Mouse (Mus musculus) forebrain, postnatal 0 days (tissue): ENCODE data around the gene Gm10135. TPM values are rescaled to one million over a fixed set of nuclear protein-coding genes. Genes with fewer than 3 reads are reported as not detected.
"Not testable (repeated sequence)": the region's sequence is repeated elsewhere in the genome, so short reads cannot be mapped to it uniquely, and the experiment has no call there.

Experiments
- ATAC-seq: fragments of 200-750 bp; cut with Nextera tagmentation; 2 replicates; pipeline ENCODE4 v1.8.0; 2017; ENCODE audit warnings: mild to moderate bottlenecking, moderate library complexity
- DNase-seq: peaks from one replicate; pipeline ENCODE4 v3.0.0-alpha.2; 2015
- H3K27ac ChIP-seq: fragments of 300-500 bp; sonication (generic); 2 replicates; pipeline ENCODE4 v1.5.1; 2014; ENCODE audit warnings: low read depth, mild to moderate bottlenecking, antibody characterized with exemption, low read length, moderate library complexity, mixed read lengths
- H3K27me3 ChIP-seq: fragments of 300-500 bp; sonication (generic); 2 replicates; pipeline ENCODE4 v1.6.1; 2014; ENCODE audit warnings: mild to moderate bottlenecking, low read length, mixed read lengths; ENCODE audit not compliant: insufficient read depth
- H3K36me3 ChIP-seq: fragments of 300-500 bp; sonication (generic); 2 replicates; pipeline ENCODE4 v1.6.1; 2014; ENCODE audit warnings: mild to moderate bottlenecking, moderate library complexity; ENCODE audit not compliant: insufficient read depth
- H3K4me1 ChIP-seq: fragments of 300-500 bp; sonication (generic); 2 replicates; pipeline ENCODE4 v1.6.1; 2014; ENCODE audit warnings: antibody characterized with exemption; ENCODE audit not compliant: insufficient read depth
- H3K4me2 ChIP-seq: fragments of 300-500 bp; sonication (generic); 2 replicates; pipeline ENCODE4 v1.6.1; 2014; ENCODE audit warnings: low read depth, mild to moderate bottlenecking, moderate library complexity
- H3K4me3 ChIP-seq: fragments of 300-500 bp; sonication (generic); 2 replicates; pipeline ENCODE4 v1.5.1; 2014; ENCODE audit warnings: low read depth, low read length, mixed read lengths
- H3K9ac ChIP-seq: fragments of 300-500 bp; sonication (generic); 2 replicates; pipeline ENCODE4 v1.6.1; 2014; ENCODE audit warnings: mild to moderate bottlenecking
- H3K9me3 ChIP-seq: fragments of 300-500 bp; sonication (generic); 2 replicates; pipeline ENCODE4 v1.6.1; 2016; ENCODE audit warnings: low read length
- CTCF ChIP-seq: sonication (generic); IDR thresholded peaks from 2 replicates; pipeline ENCODE4 v1.5.1; 2016; ENCODE audit warnings: antibody characterized with exemption, control low read depth, low read depth
- WGBS: fragments of 180-500 bp; shearing (Covaris S2); extraction: QIAGEN DNeasy Blood & Tissue Kit; methylation state at CpG from one replicate; pipeline ENCODE4 v1.1.7; 2014; 5-methylcytosine and 5-hydroxymethylcytosine counted together
- polyA plus RNA-seq: library from polyadenylated mRNA; unstranded; fragments of >200 nt; fragmentation: Nextera tagmentation; extraction: Ambion mirVana; gene quantifications from 2 replicates; pipeline ENCODE4 v1.2.1, GENCODE M21; 2015
- total RNA-seq: library from RNA; depleted of rRNA; stranded (reverse); fragments of >200 nt; gene quantifications from 2 replicates; pipeline ENCODE4 v1.2.3, GENCODE M21; 2014; rRNA removed

Gene Gm10135
- total RNA-seq = not detected in 2 replicates
- polyA plus RNA-seq = not detected in 2 replicates

DNA sequence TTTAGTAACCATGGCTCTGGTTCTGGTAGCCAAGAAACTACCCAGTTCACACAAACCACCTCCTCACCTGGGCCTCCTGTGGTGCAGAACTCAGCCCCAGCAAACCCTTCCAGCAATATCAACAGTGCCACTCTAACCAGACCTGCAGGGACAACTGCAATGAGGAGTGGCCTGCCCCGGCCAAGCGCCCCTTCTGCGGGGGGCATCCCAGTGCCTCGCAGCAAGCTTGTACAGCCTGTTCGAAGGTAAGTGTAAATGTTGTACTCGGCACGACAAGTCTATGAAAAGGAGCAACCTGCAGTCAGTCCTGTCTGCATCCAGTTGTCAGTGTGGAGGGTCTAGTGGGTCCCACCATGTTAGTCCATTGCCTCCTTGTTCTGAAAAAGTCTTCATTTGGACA, at the start of gene Gm10135:
Gm10135 (minus strand) TSS at position 101 of the 400 bp plus-strand sequence.
- Histone ChIP-seq H3K36me3 (peaks cover 35% of the 10 kb centered on the region), H3K4me3 (no peak within 1 kb of the TSS), H3K4me2 (no peak within 1 kb of the TSS), H3K9ac (no peak within 1 kb of the TSS), H3K4me1 (no peaks in the 10 kb centered on the region), H3K27ac (no peak within 1 kb of the TSS), H3K27me3 (no peaks in the 10 kb centered on the region), H3K9me3 (no peaks in the 10 kb centered on the region)
- 95% methylated on average over 7 of the region's 7 CpGs for WGBS
- no peak for TF ChIP-seq CTCF
- no peak for ATAC-seq
- DNase-seq = no peak

DNA sequence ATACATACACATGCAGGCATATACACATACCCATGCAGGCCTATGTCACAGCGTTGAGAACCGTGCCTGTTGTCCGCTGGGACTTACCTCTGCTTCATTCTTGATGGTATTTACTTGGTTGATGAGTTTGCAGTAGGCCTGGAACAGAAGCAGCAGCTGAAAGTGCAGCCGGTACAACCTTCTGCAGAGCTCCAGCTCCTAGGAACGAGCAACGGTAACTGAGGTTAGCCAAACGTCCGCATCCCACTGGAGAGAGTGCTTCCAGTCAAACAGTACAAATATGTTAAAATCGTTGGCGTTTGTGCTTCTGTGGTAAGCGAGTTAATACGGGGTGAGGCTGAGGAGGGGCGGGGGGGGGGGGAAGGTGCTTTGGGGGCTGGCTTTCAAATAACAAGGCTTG, 49.3 kb upstream of the Gm10135 start:
- ATAC-seq = no peak

DNA sequence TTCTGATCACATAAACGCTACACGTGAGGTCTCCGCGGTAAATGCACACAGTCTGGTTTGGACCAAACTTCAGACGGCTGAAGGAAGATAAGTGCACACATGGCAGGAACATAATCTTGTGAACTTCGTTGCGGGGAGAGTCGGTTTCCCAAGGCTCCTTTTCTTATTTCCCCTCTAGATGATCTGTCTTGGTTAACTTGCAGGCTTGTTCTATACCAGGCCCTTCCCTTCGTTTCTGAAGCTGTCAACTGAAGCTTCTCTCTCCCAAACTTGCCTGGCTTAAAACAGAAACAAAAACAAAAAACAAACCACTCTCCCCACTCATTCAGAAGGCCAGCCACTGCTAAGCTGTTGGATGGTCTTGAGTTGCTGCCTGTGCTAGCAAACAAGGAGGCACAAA, 40.2 kb upstream of the Gm10135 start:
- Histone ChIP-seq H3K4me2 (no peak overlapping the region), H3K27ac (no peak overlapping the region), H3K9ac (no peak overlapping the region), H3K9me3 (no peaks in the 10 kb centered on the region), H3K36me3 (no peaks in the 10 kb centered on the region), H3K4me1 (no peaks in the 10 kb centered on the region), H3K4me3 (no peak overlapping the region), H3K27me3 (no peaks in the 10 kb centered on the region)
- 48% methylated on average over 9 of the region's 9 CpGs for WGBS
- ATAC-seq = no peak
- no peak for TF ChIP-seq CTCF
- no peak for DNase-seq

More for the DNA sequence above, 49.3 kb upstream of the Gm10135 start:
- Histone ChIP-seq H3K9me3 (no peaks in the 10 kb centered on the region), H3K4me2 (no peak overlapping the region), H3K36me3 (peaks cover 35% of the 10 kb centered on the region), H3K4me1 (no peaks in the 10 kb centered on the region), H3K4me3 (no peak overlapping the region), H3K9ac (no peak overlapping the region), H3K27ac (no peak overlapping the region), H3K27me3 (no peaks in the 10 kb centered on the region)
- TF ChIP-seq CTCF = no peak
- WGBS = 92% methylated on average over 13 of the region's 13 CpGs
- DNase-seq = no peak

DNA sequence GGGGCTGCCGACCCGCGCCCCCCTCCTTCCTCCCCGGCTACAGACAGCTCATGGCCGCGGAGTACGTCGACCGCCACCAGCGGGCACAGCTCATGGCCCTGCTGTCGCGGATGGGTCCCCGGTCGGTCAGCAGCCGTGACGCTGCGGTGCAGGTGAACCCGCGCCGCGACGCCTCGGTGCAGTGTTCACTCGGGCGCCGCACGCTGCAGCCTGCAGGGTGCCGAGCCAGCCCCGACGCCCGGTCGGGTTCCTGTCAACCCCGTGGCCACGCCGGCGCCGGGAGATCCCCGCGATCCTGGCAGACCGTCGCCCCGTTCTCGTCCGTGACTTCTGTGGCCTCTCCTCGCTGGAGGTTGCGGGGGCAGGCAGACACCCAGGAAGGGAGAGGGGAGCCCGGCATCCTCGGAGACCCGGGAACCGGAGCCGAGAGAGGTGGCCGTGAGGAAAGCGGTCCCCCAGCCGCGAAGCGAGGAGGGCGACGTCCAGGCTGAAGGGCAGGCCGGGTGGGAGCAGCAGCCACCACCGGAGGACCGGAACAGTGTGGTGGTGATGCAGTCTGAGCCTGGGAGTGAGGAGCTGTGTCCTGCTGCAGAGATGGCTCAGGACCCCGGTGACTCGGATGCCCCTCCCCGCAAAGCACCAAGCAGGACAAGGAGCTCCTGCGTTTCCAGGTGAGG, 39.2 kb upstream of the Gm10135 start:
- DNase-seq = not testable (repeated sequence)
- peak; percentile 72 for ATAC-seq
- WGBS = 2% methylated on average over 45 of the region's 65 CpGs

DNA sequence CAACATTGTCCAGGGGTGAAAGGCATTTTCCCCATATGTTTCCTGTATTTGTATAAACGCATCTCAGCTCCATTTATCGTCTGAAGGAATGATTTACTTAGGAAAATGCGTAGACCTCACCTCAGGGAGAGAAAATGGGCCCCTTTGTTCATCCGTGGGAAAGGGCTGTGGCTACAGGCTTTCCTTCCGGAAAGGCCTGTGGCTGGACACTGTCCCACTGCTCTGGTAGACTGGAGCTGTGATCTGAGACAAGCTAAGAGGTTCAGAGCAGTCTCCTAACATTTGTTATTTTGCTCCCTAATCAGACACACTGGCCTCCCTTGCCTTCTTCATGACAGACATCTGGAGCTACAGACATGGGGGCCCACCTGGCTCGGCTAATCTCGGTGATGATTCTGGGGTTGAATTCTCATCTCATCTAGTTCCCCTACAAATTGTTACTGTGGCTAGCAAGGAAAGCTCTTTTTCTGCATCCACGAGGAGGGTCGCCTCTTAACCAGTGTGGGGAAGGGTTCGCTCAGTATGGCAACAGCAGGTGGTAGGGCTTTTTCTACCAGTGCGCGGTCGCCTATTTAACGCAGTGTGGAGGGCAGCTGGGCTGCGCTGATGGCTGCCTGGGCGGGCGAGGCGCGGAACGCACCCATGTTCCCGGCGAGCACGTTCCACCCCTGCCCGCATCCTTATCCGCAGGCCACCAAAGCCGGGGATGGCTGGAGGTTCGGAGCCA, 38.5 kb upstream of the Gm10135 start:
- H3K36me3 ChIP-seq, H3K27ac ChIP-seq, H3K9ac ChIP-seq, DNase-seq, H3K9me3 ChIP-seq, H3K4me1 ChIP-seq, H3K27me3 ChIP-seq: not testable (repeated sequence)
- whole genome bisulfite sequencing = 24% methylated on average over 24 of the region's 27 CpGs
- ATAC-seq = peak; percentile 73
- Histone ChIP-seq H3K4me3 (peak overlapping the region; percentile 30; the same call in 1 of the 2 replicates), H3K4me2 (peak overlapping the region; percentile 50)

More for the DNA sequence above, 39.2 kb upstream of the Gm10135 start:
- H3K27ac ChIP-seq, H3K9me3 ChIP-seq, H3K36me3 ChIP-seq, H3K27me3 ChIP-seq, H3K4me1 ChIP-seq: not testable (repeated sequence)
- peak overlapping the region; percentile 33; the same call in 1 of the 2 replicates for H3K9ac ChIP-seq
- peak overlapping the region; percentile 50 for H3K4me2 ChIP-seq
- H3K4me3 ChIP-seq = peak overlapping the region; percentile 30

DNA sequence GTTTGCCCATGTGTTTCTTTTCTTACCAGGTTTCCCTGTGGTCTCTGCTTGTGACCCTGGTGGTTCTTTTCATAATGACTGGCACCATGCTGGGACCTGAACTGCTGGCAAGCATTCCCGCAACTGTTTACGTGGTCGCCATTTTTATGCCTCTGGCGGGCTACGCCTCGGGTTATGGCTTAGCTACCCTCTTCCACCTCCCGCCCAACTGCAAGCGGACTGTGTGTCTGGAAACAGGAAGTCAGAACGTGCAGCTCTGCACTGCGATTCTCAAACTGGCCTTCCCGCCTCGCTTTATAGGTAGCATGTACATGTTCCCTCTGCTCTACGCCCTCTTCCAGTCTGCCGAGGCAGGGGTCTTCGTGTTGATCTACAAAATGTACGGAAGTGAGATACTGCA, 37.3 kb upstream of the Gm10135 start:
- not testable (repeated sequence) for H3K4me3 ChIP-seq, H3K9me3 ChIP-seq
- WGBS = 93% methylated on average over 14 of the region's 16 CpGs

DNA sequence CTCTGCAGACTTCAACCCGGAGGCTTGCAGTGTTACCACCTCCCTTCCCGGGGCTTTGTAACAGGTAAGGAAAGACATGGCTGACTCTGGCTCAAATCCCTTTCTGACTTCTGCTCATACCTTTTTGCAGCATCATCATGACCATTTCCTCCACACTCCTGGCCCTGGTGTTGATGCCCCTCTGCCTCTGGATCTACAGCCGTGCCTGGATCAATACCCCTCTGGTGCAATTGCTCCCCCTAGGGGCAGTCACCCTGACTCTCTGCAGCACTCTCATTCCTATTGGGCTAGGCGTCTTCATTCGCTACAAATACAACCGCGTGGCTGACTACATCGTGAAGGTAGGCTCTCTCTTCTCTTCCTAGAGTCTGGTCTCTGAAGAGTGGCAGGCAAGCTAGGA, 33.7 kb upstream of the Gm10135 start:
- not testable (repeated sequence) for H3K4me2 ChIP-seq, H3K9ac ChIP-seq, H3K27me3 ChIP-seq, H3K27ac ChIP-seq, H3K4me3 ChIP-seq, DNase-seq, H3K4me1 ChIP-seq, H3K36me3 ChIP-seq, ATAC-seq, H3K9me3 ChIP-seq
- 48% methylated on average over 8 of the region's 8 CpGs for WGBS

More for the DNA sequence above, 37.3 kb upstream of the Gm10135 start:
- H3K27ac ChIP-seq, H3K36me3 ChIP-seq, H3K4me1 ChIP-seq, H3K27me3 ChIP-seq, DNase-seq, H3K9ac ChIP-seq, ATAC-seq, H3K4me2 ChIP-seq: not testable (repeated sequence)
